Mouse (Mus musculus): ENCODE results near the gene Vgll4. TPM values are rescaled to one million over a fixed set of nuclear protein-coding genes. Genes with fewer than 3 reads are reported as not detected.

The Vgll4 gene
- polyA plus RNA-seq, 1 experiment from 2014 or later: 14.7 TPM

DNA sequence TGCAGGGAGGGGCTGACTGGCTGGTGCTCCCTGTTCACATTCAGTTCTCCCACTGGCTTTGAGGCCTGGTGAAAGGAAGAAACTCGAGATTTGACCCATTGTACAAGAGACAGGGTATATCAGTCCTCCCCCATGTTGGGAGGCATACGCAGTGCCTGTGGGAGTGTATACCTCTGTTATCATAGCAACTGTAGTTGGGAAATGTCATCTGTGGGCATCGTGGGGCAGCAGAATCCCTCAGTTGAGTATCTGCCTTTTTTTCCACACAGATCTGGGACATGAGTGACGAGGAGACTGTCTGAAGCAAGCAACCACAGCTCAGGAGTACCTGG, 111.1 kb downstream of the Vgll4 start:
- Histone ChIP-seq H3K36me3 (replicated peaks; ENCODE audit: insufficient read depth, low read length) (peaks cover 28% of the 10 kb centered on the region), H3K27ac (ENCODE audit: low read depth) (no peak overlapping the region), H3K4me2 (ENCODE audit: low read depth, low read length) (no peak overlapping the region), H3K9me3 (ENCODE audit: low read length) (no peaks in the 10 kb centered on the region), H3K4me3 (ENCODE audit: low read depth, low read length) (no peak overlapping the region), H3K4me1 (ENCODE audit: insufficient read depth) (no peaks in the 10 kb centered on the region; the same call in 1 of the 2 replicates), H3K9ac (replicated peaks) (no peak overlapping the region), H3K27me3 (ENCODE audit: insufficient read depth, low read length) (no peaks in the 10 kb centered on the region)
- no peak for ATAC-seq
- no peak for DNase-seq
- 72% methylated on average over 4 of the region's 4 CpGs for WGBS (ENCODE audit: insufficient replicate concordance)
- TF ChIP-seq EP300 (IDR thresholded peaks at IDR 0.05; ENCODE audit: low read depth) (no peak), CTCF (IDR thresholded peaks at IDR 0.05; ENCODE audit: low read depth) (no peak)

DNA sequence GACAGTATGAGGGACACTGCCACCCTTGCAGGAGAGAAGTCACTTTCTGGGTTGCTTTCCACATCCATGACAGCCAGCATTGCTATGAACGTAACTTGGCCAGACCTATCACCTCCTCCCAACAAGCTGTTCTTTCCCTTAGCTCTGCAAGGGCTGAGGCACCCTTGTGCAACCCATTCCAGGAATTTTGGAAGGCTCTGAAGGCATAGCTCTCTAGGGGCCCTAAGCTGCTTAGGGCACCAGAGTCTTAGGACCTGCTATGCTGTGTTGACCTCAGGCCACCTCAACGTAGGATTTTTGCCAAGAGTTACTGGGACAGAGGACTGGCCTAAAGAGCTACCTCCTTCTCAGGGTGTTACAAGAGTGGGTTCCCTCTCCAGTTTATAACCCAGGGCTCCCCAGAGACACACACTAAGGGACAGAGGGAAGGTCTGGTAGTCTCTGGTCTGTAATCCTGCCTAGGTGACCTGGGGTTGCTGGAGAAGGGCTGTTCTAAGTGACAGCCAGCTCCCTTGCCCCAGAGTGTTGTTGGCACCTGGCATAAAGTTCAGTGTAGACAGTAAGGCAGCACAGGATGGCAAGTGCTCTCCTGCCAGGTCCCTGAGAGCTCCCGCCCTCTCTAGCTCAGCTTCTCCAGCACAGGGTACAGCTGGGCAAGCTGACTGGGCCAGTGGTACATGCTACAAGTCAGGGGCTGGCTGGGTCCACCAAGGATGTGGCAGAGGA, 111.6 kb downstream of the Vgll4 start:
- Histone ChIP-seq H3K4me3 (ENCODE audit: low read depth, low read length) (no peak overlapping the region), H3K4me1 (ENCODE audit: insufficient read depth) (no peaks in the 10 kb centered on the region; the same call in 1 of the 2 replicates), H3K4me2 (ENCODE audit: low read depth, low read length) (no peak overlapping the region), H3K27me3 (ENCODE audit: insufficient read depth, low read length) (no peaks in the 10 kb centered on the region), H3K9ac (replicated peaks) (no peak overlapping the region), H3K36me3 (replicated peaks; ENCODE audit: insufficient read depth, low read length) (peaks cover 23% of the 10 kb centered on the region), H3K9me3 (ENCODE audit: low read length) (no peaks in the 10 kb centered on the region), H3K27ac (ENCODE audit: low read depth) (no peak overlapping the region)
- 73% methylated on average over 3 of the region's 3 CpGs for WGBS (ENCODE audit: insufficient replicate concordance)
- DNase-seq (no peak), ATAC-seq (no peak)
- TF ChIP-seq CTCF (IDR thresholded peaks at IDR 0.05; ENCODE audit: low read depth): no peak
- no peak for TF ChIP-seq EP300 (IDR thresholded peaks at IDR 0.05; ENCODE audit: low read depth)

DNA sequence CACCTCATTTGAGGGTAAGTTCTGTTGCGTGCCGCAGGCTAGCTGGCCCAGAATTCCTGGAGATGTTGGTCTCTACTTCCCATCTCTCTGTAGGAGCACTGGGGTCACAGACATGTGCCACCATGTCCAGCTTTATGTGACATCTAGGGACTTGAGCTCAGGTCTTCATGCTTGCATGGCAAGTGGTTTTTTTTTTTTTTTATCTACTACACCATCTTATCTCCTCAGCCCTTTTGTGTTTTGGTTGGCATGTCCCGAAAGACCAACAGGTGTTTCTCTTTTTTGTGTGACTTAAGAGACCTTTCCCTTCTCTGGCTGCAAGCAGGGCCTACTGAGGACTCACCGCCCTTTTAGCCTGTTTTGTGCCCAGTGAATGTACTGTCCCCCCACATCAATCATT, 113.3 kb downstream of the Vgll4 start:
- H3K36me3 ChIP-seq (replicated peaks; ENCODE audit: insufficient read depth, low read length): peaks cover 11% of the 10 kb centered on the region; the same call in 1 of the 2 replicates
- H3K9me3 ChIP-seq (ENCODE audit: low read length): no peaks in the 10 kb centered on the region
- TF ChIP-seq EP300 (IDR thresholded peaks at IDR 0.05; ENCODE audit: low read depth) (no peak), CTCF (IDR thresholded peaks at IDR 0.05; ENCODE audit: low read depth) (no peak)
- H3K27ac ChIP-seq (ENCODE audit: low read depth): no peak overlapping the region
- H3K4me3 ChIP-seq (ENCODE audit: low read depth, low read length): no peak overlapping the region
- ATAC-seq: no peak
- WGBS (ENCODE audit: insufficient replicate concordance): 81% methylated on average over 4 of the region's 4 CpGs
- no peak overlapping the region for H3K9ac ChIP-seq (replicated peaks)
- H3K27me3 ChIP-seq (ENCODE audit: insufficient read depth, low read length): no peaks in the 10 kb centered on the region
- no peaks in the 10 kb centered on the region; the same call in 1 of the 2 replicates for H3K4me1 ChIP-seq (ENCODE audit: insufficient read depth)
- no peak overlapping the region for H3K4me2 ChIP-seq (ENCODE audit: low read depth, low read length)
- no peak for DNase-seq

DNA sequence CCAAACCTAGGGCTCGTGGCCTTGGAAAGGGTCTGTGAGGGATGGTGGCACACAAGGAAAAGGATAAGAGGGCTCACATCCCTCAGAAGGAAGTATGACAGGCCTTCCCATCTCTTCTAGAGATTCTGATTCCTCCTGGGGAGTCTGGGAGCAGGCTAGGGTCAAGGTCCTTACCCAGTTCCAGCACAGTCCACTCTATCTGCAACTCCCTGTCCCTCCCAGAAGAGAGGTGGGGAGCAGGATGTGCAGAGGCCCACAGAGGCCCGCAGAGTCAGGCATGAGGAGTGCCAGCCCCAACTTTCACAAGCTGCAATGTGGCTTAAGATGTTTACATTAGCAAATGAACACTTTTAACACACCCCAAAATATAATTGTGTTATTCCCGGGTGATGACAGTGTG, 114.2 kb downstream of the Vgll4 start:
- no peak overlapping the region for H3K4me3 ChIP-seq (ENCODE audit: low read depth, low read length)
- 0 out of 2 replicates have a peak, but pooled peaks cover 3% of the 10 kb centered on the region for H3K36me3 ChIP-seq (replicated peaks; ENCODE audit: insufficient read depth, low read length)
- TF ChIP-seq EP300 (IDR thresholded peaks at IDR 0.05; ENCODE audit: low read depth): no peak
- no peak for TF ChIP-seq CTCF (IDR thresholded peaks at IDR 0.05; ENCODE audit: low read depth)
- H3K27me3 ChIP-seq (ENCODE audit: insufficient read depth, low read length): no peaks in the 10 kb centered on the region
- H3K4me1 ChIP-seq (ENCODE audit: insufficient read depth): no peaks in the 10 kb centered on the region; the same call in 1 of the 2 replicates
- no peak overlapping the region for H3K4me2 ChIP-seq (ENCODE audit: low read depth, low read length)
- no peak overlapping the region for H3K27ac ChIP-seq (ENCODE audit: low read depth)
- ATAC-seq: no peak
- no peaks in the 10 kb centered on the region for H3K9me3 ChIP-seq (ENCODE audit: low read length)
- WGBS (ENCODE audit: insufficient replicate concordance): 56% methylated on average over 3 of the region's 3 CpGs
- DNase-seq: no peak
- no peak overlapping the region for H3K9ac ChIP-seq (replicated peaks)

DNA sequence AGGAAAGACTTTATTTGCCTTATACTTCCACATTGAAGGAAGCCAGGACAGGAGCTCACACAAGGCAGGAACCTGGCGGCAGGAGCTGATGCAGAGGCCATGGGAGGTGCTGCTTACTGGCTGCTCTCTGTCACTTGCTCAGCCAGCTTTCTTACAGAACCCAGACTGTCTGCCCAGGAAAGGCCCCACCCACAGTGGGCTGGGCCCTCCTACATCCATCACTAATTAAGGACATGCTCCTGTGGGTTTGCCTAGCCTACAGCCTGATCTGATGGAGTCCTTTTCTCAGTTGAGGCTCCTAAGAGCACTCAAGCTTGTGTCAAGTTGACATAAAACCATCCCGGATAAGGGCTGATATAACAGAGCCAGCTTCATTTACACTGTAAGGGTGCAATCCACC, 115.4 kb downstream of the Vgll4 start:
- no peak overlapping the region for H3K4me3 ChIP-seq (ENCODE audit: low read depth, low read length)
- H3K4me2 ChIP-seq (ENCODE audit: low read depth, low read length): no peak overlapping the region
- no peak overlapping the region for H3K27ac ChIP-seq (ENCODE audit: low read depth)
- ATAC-seq (no peak), DNase-seq (no peak)
- TF ChIP-seq CTCF (IDR thresholded peaks at IDR 0.05; ENCODE audit: low read depth) (no peak), EP300 (IDR thresholded peaks at IDR 0.05; ENCODE audit: low read depth) (no peak)
- no peak overlapping the region for H3K9ac ChIP-seq (replicated peaks)
- no peaks in the 10 kb centered on the region for H3K36me3 ChIP-seq (replicated peaks; ENCODE audit: insufficient read depth, low read length)
- no peaks in the 10 kb centered on the region for H3K9me3 ChIP-seq (ENCODE audit: low read length)
- no peaks in the 10 kb centered on the region for H3K27me3 ChIP-seq (ENCODE audit: insufficient read depth, low read length)
- 56% methylated on average over 2 of the region's 2 CpGs for WGBS (ENCODE audit: insufficient replicate concordance)
- H3K4me1 ChIP-seq (ENCODE audit: insufficient read depth): no peaks in the 10 kb centered on the region; the same call in 1 of the 2 replicates

DNA sequence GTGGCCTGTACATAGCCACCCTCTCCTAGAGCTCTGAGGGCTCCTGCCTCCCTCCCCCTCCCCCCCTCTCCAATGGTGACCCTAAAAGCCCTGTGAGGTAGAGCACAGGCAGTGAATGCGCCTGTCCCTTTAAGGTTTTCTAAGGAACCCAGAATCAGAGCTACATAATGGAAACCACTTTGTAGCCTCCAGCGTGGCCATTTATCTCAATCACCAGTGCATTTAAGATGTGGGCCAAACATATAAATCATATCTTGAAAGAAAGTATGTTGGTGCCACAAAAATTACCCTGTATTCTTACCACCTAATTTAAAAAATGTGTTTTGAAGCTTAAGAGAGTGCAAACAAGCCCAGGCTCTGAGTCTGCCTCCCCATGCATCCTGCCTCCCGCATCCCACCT, 117.1 kb downstream of the Vgll4 start:
- no peak for TF ChIP-seq EP300 (IDR thresholded peaks at IDR 0.05; ENCODE audit: low read depth)
- no peak for TF ChIP-seq CTCF (IDR thresholded peaks at IDR 0.05; ENCODE audit: low read depth)
- Histone ChIP-seq H3K27me3 (ENCODE audit: insufficient read depth, low read length) (no peaks in the 10 kb centered on the region), H3K4me1 (ENCODE audit: insufficient read depth) (peaks cover 5% of the 10 kb centered on the region; the same call in 1 of the 2 replicates), H3K9me3 (ENCODE audit: low read length) (no peaks in the 10 kb centered on the region), H3K4me3 (ENCODE audit: low read depth, low read length) (no peak overlapping the region), H3K36me3 (replicated peaks; ENCODE audit: insufficient read depth, low read length) (no peaks in the 10 kb centered on the region), H3K9ac (replicated peaks) (no peak overlapping the region), H3K4me2 (ENCODE audit: low read depth, low read length) (no peak overlapping the region), H3K27ac (ENCODE audit: low read depth) (no peak overlapping the region)
- ATAC-seq: no peak
- no peak for DNase-seq
- WGBS (ENCODE audit: insufficient replicate concordance): 71% methylated on average over 3 of the region's 3 CpGs
